Mouse (Mus musculus): ENCODE data around the gene Twist1.

Twist1 gene

GRCm38 (mm10) chr12:33966490-33967415 is 9.3 kb downstream of the Twist1 start:
- DNase-seq (ENCODE audit: low read depth, low spot score) = no peak

DNA sequence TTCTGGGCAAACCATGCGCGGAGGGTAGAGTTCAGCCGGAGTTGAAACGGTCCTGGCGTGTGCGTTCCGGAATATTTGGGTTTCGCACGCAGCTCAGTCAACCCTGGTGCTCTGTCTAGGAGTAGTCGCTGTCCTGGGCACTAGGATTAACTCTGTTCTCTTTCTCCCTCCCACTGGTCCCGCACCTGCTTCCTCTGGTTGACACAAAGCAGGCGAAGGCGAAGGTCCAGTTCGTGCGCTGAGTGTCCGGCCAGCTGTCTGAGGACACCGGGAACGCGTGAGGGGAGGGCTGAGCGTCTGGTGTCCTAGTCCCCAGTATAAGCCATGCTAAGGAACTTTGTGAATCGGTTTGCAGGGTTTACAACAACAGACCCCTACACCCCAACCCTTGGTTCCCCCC is 10.0 kb downstream of the Twist1 start:
- DNase-seq (ENCODE audit: low read depth, low spot score) = no peak

DNA sequence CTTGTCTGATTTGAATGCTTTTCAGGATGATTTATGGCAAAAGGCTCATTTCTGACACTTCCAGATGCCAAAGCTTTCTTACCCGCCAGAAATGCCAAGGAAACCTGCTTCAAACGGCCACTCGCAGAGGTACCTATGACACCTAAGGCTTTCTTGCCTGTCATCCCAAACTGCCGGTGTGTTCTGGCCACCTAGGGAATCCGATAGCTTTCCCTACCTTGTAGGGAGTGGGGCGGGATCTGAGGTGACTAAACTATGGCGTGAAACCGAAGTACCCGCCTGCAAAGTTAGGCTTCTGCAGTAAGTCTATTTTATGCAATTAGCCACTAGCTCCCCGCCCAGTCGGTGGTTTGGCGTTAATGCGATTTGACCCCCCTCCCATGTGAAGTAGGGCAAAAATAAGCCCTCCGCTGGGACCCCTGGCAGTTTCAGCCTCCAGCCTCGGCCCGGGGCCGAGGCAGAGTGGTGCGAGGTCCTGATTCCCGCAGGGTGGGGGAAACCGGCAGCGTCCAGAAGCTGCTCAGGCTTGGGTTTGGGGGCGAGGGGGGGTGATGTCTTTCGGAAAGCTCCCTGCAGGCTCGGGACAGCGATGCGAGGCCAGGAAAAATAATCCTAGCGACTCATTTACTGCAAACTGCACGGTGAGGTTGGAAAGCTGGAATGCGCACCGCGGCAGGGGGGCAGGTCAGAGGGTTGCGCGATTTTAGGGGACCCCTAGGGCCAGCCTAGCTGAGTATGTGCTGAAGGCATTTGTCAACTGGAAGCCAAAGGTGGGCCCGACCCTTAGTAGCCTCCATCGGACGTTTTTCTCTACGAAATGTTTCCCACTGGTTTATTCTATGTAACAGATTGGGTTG is 10.8 kb downstream of the Twist1 start:
- no peak for DNase-seq (ENCODE audit: low read depth, low spot score)

DNA sequence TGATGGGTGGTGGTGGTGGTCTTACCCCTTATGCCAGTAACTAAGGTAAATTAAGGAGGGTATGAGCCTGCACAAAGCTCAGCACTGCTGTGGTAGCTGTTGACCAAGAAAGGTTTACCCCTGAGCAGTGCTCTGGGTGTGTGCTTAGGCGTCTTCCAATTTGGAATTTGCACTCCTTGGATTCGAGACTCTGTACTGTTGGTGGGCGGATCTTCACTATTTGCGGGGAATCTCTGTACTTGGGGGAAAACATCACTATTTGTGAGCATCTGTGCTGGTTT is 11.4 kb downstream of the Twist1 start:
- no peak for DNase-seq (ENCODE audit: low read depth, low spot score)

DNA sequence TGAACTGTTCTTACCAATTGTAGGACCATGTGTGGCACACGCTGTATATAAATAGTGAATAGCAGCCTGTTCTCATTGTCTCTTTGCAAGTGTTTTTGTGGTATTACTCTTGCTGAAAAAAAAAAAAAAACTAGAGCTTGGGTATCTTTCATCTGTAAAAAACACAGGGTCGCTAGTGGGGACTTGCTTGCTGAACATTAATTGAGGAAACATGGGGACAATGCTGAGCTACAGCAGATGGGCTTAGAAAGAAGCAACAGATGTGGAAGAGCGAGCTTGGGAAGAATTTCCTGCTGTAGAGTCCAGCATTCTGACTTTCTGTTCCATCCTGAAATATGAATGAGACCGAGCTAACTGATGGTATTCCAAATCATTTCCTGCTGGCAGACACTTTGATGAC is 22.7 kb downstream of the Twist1 start:
- DNase-seq (ENCODE audit: low read depth, low spot score) = no peak

- no peak for DNase-seq (ENCODE audit: low read depth, low spot score)
Observed at GRCm38 (mm10) chr12:33981433-33981832, 24.0 kb downstream of the Twist1 start.

DNA sequence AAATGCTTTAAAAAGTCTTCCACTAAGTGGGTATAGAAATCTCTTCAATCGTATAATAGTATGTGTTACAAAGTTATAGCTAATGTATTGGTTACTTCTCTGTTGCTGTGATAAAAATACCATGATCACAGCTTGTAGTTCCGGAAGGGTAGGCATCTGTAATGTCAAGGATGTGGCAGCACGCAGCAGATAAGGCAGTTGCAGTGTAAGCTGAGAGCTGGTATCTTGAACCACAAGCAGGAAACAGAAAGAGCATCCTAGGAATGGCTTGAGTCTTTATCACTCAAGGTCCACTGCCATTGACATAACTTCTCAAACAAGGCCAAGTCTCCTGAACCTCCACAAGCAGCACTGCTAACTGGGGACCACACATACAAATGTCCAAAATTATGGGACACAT is 35.7 kb downstream of the Twist1 start:
- no peak for DNase-seq (ENCODE audit: low read depth, low spot score)

Data from A20 (cell line).